Mouse (Mus musculus): Measurements from ENCODE around the gene Plxna4.

Plxna4 gene

GRCm38 (mm10) chr6:32251674-32252073 is 336.3 kb downstream of the Plxna4 start:
- no peak for DNase-seq (ENCODE audit: low spot score in 2 of 2)

DNA sequence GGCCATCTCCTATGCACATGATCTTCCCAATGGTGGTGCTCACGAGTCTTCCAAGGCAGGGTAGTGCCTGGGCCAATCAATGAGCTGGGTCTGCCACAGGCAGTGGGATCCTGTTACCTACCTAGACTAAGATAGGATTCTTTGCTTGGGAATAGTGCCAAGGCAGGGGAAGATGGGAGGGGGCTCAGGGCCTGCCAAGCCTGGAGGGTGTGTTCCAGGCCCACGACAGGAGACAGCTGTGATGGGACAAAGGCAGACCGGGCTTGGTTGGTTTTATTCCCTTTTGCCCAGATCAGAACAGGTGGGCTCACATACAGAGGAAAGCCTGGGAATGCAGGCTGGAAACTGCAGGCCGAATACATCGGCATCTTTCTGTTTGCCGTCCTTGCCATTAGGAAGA is 342.0 kb downstream of the Plxna4 start:
- DNase-seq (ENCODE audit: low spot score in 2 of 2): no peak

DNA sequence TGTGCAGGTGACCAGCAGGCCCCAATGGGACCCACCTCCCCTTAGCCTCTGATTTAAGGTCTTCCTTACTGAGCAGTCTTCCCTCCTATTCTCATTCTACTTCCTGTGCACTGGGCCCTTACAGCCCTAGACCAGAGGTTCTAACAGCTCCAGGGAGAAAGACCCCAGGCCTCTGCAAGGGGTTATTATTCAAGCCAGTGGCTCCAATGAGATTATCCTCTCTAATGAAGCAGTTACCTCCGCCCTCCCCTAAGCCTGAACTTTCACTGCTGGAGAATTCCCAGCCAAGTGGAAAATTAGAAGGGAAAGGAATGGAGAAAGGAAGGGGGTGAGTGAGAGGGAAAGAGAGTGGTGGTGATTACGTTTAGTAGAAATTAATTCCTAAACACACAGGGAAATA is 345.0 kb downstream of the Plxna4 start:
- no peak for DNase-seq (ENCODE audit: low spot score in 2 of 2)

DNA sequence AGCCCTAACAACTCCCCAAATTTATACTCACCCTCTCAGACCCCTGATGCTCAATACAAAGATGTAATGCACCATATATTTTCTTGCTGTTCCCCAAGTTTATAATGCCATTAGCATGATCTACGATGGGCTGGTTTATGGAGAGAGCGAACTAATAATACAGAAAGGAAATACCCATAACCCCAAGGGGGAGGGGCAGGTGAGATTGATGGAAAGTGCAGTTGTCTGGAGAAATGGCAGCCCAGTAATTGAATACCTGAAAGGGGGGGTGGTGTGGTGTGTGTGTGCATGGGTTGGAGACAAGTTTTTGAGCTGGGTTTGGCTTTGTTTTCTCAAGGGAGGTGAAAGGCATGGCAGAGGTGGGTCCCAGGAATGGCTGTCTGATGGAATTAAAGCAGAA is 356.6 kb downstream of the Plxna4 start:
- DNase-seq (ENCODE audit: low spot score in 2 of 2): no peak

DNA sequence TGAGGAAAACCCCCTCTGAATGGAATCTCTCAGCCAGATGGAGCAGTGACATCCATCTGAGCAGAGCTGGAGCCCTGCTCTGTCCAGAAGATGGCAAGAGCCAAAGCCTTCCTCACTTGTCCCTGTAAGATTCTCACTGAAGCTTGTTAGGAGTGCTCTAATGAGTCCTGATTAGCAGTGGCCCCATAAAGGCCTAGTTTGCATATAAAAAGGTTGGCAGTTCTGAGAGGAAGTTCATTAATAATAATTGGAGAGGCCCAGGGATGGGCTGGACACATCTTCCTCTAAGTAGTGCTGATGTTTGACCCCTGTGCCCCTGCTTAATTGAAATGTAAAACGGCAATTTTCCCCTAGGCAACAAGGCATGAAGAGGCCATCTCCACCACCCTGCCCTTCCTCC is 361.4 kb downstream of the Plxna4 start:
- DNase-seq (ENCODE audit: low spot score in 2 of 2): no peak

DNA sequence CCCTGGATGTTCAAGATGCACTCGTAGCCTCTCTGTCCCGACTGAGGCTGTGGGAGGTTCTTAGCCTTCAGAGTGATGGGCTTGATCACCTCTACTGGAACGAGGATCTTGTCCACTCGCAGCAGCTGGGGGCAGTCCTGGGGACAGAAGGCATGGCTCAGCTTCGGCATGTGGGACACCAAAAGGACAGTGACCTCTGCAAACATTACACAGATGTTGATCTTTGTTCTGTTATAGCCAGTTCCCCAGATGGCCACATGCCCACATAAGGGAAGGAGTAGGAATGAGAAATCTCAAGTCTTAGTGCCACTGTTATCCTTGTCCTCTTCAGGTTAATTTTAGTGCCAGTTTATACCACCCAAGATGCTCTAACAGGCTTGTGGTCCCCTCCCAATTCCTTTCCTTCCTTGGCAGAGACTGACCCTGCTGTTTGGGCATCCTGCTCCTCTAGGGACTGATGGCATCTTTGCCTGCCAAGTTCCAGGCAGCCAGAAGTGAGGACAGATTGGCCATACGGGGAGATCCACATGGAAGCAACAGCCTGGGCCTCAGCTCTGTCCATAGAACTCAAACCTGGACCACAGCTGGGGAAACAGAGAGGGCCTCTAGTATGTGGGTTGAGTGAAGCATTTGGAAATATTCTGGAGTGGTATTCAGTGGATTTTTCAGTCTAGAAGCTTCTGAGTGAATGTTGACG is 363.8 kb downstream of the Plxna4 start:
- no peak for DNase-seq (ENCODE audit: low spot score in 2 of 2)

GRCm38 (mm10) chr6:32220765-32221164 is 367.2 kb downstream of the Plxna4 start:
- DNase-seq (ENCODE audit: low spot score in 2 of 2): no peak

DNA sequence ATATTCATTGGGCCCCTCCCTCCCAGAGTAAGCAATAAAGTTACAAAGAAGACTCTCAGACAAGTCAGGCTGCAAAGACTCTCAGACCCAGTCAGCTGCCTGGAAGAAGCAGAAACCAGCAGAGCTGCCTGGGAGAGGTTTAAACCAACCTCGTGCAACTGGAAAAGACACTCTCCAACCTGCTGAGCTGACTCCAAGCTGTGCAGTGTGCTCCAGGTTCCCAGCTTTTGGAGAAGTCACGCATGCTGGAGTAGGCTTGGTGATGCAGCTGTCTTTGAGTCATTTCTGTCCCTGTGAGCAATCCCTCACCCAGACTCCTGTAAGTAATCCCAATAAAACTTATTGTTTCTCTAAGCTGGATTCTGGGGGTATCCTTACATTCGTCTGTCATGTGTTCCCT is 369.4 kb downstream of the Plxna4 start:
- DNase-seq (ENCODE audit: low spot score in 2 of 2): no peak

DNA sequence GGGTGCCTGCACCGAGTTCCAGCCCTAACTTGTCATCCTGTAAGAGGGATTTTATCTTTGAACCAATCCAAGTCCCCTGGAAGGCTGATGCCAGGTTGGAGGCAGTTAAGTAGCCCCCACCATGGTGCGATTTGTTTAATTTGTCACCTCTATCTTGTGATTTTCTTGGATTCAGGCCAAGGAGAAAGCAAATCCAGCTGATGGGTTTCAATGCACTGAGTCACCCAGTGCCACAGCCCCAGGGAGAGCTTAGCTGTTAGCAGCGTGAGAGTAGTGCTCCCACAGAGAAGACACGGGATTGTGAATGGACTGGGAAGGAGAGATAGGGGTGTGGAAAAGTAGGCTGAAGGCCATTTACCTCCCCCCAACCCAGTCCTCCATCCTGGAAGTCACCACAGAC is 375.6 kb downstream of the Plxna4 start:
- no peak for DNase-seq (ENCODE audit: low spot score in 2 of 2)

GRCm38 (mm10) chr6:32210139-32210538 is 377.9 kb downstream of the Plxna4 start:
- no peak for DNase-seq (ENCODE audit: low spot score in 2 of 2)

DNA sequence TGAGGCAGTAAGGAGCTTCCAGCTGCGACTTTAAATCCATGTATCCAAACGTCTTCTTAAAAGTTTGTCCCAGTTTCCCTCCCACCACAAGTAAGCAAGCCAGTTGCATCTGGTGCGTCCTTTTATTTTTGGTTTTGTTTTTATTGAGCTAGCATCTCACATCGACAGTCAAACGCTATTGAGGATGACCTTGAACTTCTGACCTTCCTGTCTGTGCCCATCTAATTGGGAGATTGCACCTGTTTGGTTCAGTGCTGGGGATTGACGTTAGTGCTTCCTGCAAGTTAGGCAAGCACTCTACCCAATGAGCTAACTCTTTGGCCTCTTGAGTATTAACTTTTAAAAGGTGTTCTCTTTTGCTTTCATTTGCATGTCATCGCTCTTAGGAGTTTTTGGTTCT is 379.0 kb downstream of the Plxna4 start:
- no peak for DNase-seq (ENCODE audit: low spot score in 2 of 2)

DNA sequence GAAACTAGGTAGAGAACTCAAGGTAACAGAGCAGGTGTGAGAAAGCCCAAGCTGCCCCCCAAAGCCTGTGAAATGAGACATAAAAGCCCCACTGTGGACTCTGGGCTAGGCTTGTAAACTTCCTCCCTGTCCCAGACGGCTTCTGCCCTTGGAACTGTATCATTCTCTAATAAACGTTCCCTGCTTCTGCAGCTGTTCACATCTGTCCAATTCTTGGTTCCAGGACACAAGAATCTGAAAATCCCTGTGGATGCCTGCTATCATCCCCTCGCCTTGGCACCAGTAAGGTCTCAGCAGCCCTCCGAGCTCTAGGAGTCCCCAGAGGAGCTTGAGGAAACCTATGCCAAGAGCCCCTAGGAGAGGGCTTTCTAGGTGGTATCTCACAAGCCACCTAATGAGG is 383.7 kb downstream of the Plxna4 start:
- DNase-seq (ENCODE audit: low spot score in 2 of 2): no peak

- no peak for DNase-seq (ENCODE audit: low spot score in 2 of 2)
These were observed 384.6 kb downstream of the Plxna4 start for GRCm38 (mm10) chr6:32203389-32203788.

DNA sequence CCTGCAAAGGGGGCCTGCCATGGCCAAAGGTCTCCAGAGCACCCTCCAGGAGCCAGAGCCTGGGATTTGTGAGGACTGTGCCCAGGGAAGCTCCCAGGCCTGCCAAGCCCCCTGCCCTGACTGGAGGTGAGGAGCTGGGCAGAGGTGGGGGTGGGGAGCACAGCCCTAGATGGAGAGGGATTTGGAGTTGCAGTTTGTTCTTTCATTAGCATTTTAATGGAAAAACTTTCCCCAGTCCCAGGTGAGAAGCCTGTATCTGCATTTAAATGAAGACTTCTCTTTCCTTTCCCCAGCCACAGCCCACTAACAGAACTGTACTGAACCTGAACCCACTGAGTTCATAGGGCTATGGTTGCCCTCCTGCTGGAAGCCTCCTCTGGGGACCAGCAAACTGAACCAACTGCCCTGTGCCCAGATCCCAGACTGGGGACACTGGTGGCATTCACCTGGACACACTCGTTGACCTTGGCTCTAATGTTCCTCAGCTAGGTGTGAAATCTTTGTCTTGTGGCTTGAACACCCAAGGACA is 385.3 kb downstream of the Plxna4 start:
- no peak for DNase-seq (ENCODE audit: low spot score in 2 of 2)

GRCm38 (mm10) chr6:32201506-32201905 is 386.5 kb downstream of the Plxna4 start:
- DNase-seq (ENCODE audit: low spot score in 2 of 2): no peak

DNA sequence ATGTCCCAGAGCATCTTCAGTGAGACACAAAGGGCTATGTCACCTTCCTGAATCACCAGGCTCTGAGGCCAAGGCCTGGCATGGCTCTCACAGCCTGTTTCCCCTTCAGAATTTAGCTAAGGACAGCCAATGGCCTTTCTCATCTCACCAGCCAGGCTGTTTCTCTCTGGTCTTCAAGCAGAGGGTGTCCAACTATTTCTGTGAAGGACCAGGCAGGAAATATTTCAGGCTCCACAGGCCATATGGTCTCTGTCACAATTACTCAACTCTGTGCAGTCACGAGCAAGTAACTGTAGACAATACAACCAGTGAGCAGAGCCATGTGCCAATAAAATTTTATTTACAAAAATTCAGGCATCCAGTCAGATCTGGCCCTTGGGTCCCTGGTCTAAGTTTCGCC is 388.4 kb downstream of the Plxna4 start:
- DNase-seq (ENCODE audit: low spot score in 2 of 2): no peak

DNA sequence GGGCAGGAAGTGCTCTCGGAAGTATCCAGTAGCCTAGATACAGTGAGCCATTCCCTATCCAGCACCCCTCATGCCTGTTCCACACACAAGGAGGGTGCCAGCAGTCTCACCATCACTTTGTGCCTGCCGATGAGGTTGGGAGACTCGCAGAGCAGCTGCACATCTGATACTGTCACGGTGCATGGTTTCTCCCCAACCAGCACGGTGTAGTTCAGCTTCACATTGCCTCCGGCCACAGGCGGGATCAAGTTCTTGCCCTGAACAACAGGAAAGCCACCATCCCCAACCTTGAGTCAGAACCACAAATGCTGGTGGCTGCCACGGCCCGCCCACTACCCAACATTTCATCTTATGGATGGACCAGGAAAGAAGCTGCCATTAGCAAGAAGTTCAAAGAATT is 391.1 kb downstream of the Plxna4 start:
- DNase-seq (ENCODE audit: low spot score in 2 of 2): no peak

DNA sequence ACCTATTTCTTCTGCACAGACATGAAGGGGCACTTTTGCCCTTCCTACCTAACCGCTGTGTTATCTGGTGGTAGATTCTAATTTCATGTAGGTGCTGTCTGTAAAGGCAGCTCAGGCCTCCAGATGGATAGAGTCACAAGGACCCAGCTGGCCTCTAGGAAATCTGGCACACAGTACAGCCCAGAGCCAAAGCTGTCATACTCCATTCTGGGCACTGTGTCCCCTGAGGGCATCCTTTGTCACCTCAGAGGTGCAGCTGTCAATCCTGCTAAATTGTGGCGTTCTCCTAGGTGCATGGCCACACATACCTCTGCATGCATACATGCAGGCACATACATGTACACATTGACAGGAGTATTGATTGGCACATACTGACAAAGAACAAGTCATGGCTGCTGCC is 394.9 kb downstream of the Plxna4 start:
- no peak for DNase-seq (ENCODE audit: low spot score in 2 of 2)

GRCm38 (mm10) chr6:32184402-32184985 is 403.5 kb downstream of the Plxna4 start:
- DNase-seq (ENCODE audit: low spot score in 2 of 2): no peak

GRCm38 (mm10) chr6:32183651-32184185 is 404.3 kb downstream of the Plxna4 start:
- DNase-seq (ENCODE audit: low spot score in 2 of 2): no peak

GRCm38 (mm10) chr6:32180012-32180358 is 408.0 kb downstream of the Plxna4 start:
- DNase-seq (ENCODE audit: low spot score in 2 of 2): no peak

DNA sequence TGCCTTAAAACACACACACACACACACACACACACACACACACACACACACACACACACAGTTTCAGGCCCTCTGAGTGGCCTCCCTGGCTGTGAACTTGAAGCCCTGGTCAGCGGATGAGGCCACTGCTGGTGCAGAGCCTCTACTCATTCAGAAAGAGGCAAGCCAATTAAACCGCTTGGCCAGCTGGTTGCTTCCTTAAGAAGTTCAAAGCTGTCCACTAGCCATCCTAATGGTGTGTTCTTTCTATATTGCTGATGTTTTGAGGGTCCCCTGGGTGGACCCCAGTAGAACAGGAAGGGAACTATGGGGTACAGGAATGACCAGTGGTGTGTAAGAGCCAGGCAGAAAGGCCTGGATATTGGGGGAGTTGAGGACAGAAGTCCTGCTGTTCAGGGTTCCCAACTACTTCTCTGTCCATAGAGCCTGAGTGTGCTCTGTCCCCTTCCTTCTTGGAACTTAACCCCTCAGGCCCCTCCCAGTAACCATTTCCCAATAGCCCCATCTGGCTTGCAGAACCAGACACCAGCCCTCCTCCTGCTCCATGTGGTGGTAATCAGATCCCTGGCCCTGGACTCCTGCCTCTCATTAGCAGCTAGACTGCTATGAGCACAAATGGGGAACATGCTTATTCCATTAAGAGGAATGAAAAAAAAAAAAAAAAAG is 408.5 kb downstream of the Plxna4 start:
- no peak for DNase-seq (ENCODE audit: low spot score in 2 of 2)

- DNase-seq (ENCODE audit: low spot score in 2 of 2): no peak
These were observed 410.1 kb downstream of the Plxna4 start for GRCm38 (mm10) chr6:32177905-32178304.

Measured in spleen, postnatal 14 days (tissue).